ENCODE assay signal across 33 mouse cellular contexts in the genomic region with DNA sequence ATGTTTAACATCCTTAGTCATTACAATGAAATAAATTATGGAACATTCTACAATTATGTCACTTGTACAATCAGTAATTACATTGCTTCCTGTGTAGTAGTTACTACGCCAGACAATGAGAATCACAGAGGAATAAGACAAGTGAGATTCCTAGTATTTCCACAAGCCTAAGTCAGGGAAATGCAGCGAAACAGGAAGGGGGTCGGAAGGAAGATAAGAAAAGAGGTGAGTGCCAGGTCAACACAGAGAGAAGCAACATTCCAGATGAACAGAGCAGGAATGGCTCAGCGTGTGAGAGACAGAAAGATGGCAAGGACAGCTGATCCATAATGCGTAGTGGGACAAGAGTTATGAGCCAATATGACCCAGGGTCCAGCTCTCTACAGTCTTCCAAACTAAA. TPM values are rescaled to one million over a fixed set of nuclear protein-coding genes. Genes with fewer than 3 reads are reported as not detected.
DNase-seq lines count a peak whose midpoint lies in the region; ATAC-seq and TF ChIP-seq lines count a peak whose summit lies in the region.
"Had no signal": no experiment of that assay in that cellular context is flagged by ENCODE, and none has a peak within 500 bp of the region (broad histone marks: within the 10 kb centered on the region; RNA-seq: fewer than 3 reads in every experiment).

No protein-coding gene starts in this region.

- TF ChIP-seq EP300 in lung, postnatal 0 days (IDR thresholded peaks at IDR 0.05): no peak

- no peak for TF ChIP-seq CTCF in lung, postnatal 0 days (IDR thresholded peaks at IDR 0.05)

- 44% methylated on average over 5 of the region's 5 CpGs for WGBS in heart, embryonic 10.5 days
- 30% methylated on average over 5 of the region's 5 CpGs for WGBS in heart, embryonic 15.5 days
- 51% methylated on average over 5 of the region's 5 CpGs for WGBS in lung, postnatal 0 days

- H3K27ac ChIP-seq in heart, embryonic 10.5 days: no peak overlapping the region
- peak overlapping the region; percentile 28; the same call in 1 of the 2 replicates for H3K27ac ChIP-seq in heart, embryonic 15.5 days
- no peak overlapping the region for H3K27ac ChIP-seq in lung, postnatal 0 days (ENCODE audit: low read length)
- H3K27ac ChIP-seq: forebrain, embryonic 12.5 days; hindbrain, embryonic 12.5 days; hindbrain, postnatal 0 days; intestine, embryonic 15.5 days; limb, embryonic 10.5 days; limb, embryonic 15.5 days; midbrain, embryonic 12.5 days had no signal

- no peak overlapping the region for H3K4me3 ChIP-seq in heart, embryonic 10.5 days
- H3K4me3 ChIP-seq in heart, embryonic 15.5 days: no peak overlapping the region
- H3K4me3 ChIP-seq in lung, postnatal 0 days (ENCODE audit: low read depth, low read length): no peak overlapping the region
- H3K4me3 ChIP-seq: erythroblast, embryonic 14.5 days; forebrain, embryonic 12.5 days; hindbrain, embryonic 12.5 days; intestine, embryonic 15.5 days; limb, embryonic 10.5 days; limb, embryonic 15.5 days; megakaryocyte, embryonic 14.5 days; midbrain, embryonic 12.5 days; myocyte; neural tube, embryonic 12.5 days had no signal

- peaks cover 94% of the 10 kb centered on the region for H3K36me3 ChIP-seq in heart, embryonic 10.5 days
- peaks cover 87% of the 10 kb centered on the region for H3K36me3 ChIP-seq in heart, embryonic 15.5 days
- H3K36me3 ChIP-seq in lung, postnatal 0 days (ENCODE audit: insufficient read depth, low read length): peaks cover 53% of the 10 kb centered on the region

- H3K4me1 ChIP-seq in heart, embryonic 10.5 days: no peaks in the 10 kb centered on the region
- 0 out of 2 replicates have a peak, but pooled peaks cover 9% of the 10 kb centered on the region for H3K4me1 ChIP-seq in heart, embryonic 15.5 days (replicated peaks)
- no peaks in the 10 kb centered on the region for H3K4me1 ChIP-seq in lung, postnatal 0 days (ENCODE audit: insufficient read depth, low read depth, low read length)
- H3K4me1 ChIP-seq: forebrain, embryonic 12.5 days; hindbrain, embryonic 12.5 days; intestine, embryonic 15.5 days; limb, embryonic 10.5 days; limb, embryonic 15.5 days; midbrain, embryonic 12.5 days; neural tube, embryonic 12.5 days had no signal

- ATAC-seq in heart, embryonic 15.5 days (replicated peaks; ENCODE audit: insufficient number of reproducible peaks, insufficient read depth, low FRiP score, low read depth): no peak
- peak; percentile 23 for ATAC-seq in lung, postnatal 0 days
- ATAC-seq: activated CD4-positive, CD25-positive, alpha-beta regulatory T cell, adult 4 months; forebrain, postnatal 0 days; hindbrain, postnatal 0 days; intestine, embryonic 15.5 days had no signal

- H3K27me3 ChIP-seq in heart, embryonic 10.5 days (ENCODE audit: insufficient read depth, poor library complexity, severe bottlenecking): no peaks in the 10 kb centered on the region
- no peaks in the 10 kb centered on the region for H3K27me3 ChIP-seq in heart, embryonic 15.5 days
- no peaks in the 10 kb centered on the region for H3K27me3 ChIP-seq in lung, postnatal 0 days (replicated peaks; ENCODE audit: insufficient read depth, low read length)
- H3K27me3 ChIP-seq: CH12.LX; forebrain, embryonic 12.5 days; hindbrain, embryonic 12.5 days; intestine, embryonic 15.5 days; limb, embryonic 15.5 days; megakaryocyte, embryonic 14.5 days; midbrain, embryonic 12.5 days; neural tube, embryonic 12.5 days had no signal

- H3K9me3 ChIP-seq in heart, embryonic 10.5 days: no peaks in the 10 kb centered on the region
- H3K9me3 ChIP-seq in heart, embryonic 15.5 days (replicated peaks): no peaks in the 10 kb centered on the region
- H3K9me3 ChIP-seq in lung, postnatal 0 days (ENCODE audit: low read length): no peaks in the 10 kb centered on the region
- H3K9me3 ChIP-seq: forebrain, embryonic 12.5 days; hindbrain, embryonic 12.5 days; intestine, embryonic 15.5 days; limb, embryonic 10.5 days; limb, embryonic 15.5 days; megakaryocyte, embryonic 14.5 days; midbrain, embryonic 12.5 days; neural tube, embryonic 12.5 days had no signal

- H3K9ac ChIP-seq in heart, embryonic 15.5 days: no peak overlapping the region
- H3K9ac ChIP-seq in lung, postnatal 0 days (replicated peaks; ENCODE audit: low read depth): no peak overlapping the region
- H3K9ac ChIP-seq: forebrain, embryonic 12.5 days; forebrain, postnatal 0 days; hindbrain, embryonic 12.5 days; intestine, embryonic 15.5 days; limb, embryonic 15.5 days; midbrain, embryonic 12.5 days; neural tube, embryonic 12.5 days had no signal

- no peak overlapping the region for H3K4me2 ChIP-seq in heart, embryonic 15.5 days
- no peak overlapping the region for H3K4me2 ChIP-seq in lung, postnatal 0 days (replicated peaks; ENCODE audit: low read depth, low read length)
- H3K4me2 ChIP-seq: forebrain, embryonic 12.5 days; hindbrain, embryonic 12.5 days; intestine, embryonic 15.5 days; limb, embryonic 15.5 days; midbrain, embryonic 12.5 days; neural tube, embryonic 12.5 days had no signal

- peak; percentile 90 for DNase-seq in heart, adult 11 months
- no peak for DNase-seq in heart, embryonic 10.5 days (ENCODE audit: low spot score)
- no peak for DNase-seq in heart, adult 8-10 months (ENCODE audit: low spot score)
- DNase-seq in kidney, postnatal 14 days: peak; percentile 16
- DNase-seq in kidney, postnatal 36 days: no peak
- DNase-seq in lung, postnatal 0 days (ENCODE audit: low spot score): peak; percentile 13
- no peak for DNase-seq in lung, postnatal 36 days
- DNase-seq: adrenal gland, adult 2 months; adrenal gland, postnatal 36 days; cerebellum, adult 2 months; cerebellum, postnatal 14 days; forebrain, postnatal 0 days; heart, postnatal 36 days; layer of hippocampus, adult 9-11 months; lung, adult 2 months; lung, postnatal 4 days; right cerebral cortex, adult 18-20 months; spleen, adult 18-20 months; thymus, postnatal 14 days had no signal

RNA-seq across cellular contexts. Expression of gene Chd2, which starts 52.4 kb away (rescaled TPM):
- 43.6 and 46.0 TPM in 2 replicates for polyA plus RNA-seq in heart, embryonic 10.5 days (2016; fragmentation: Nextera tagmentation; extraction: Ambion mirVana)
- polyA plus RNA-seq in heart, embryonic 15.5 days (2015; fragmentation: Nextera tagmentation; extraction: Ambion mirVana): 41.2 and 42.9 TPM in 2 replicates
- 10 to 100 TPM; 37.2 to 45.8 (median 39.8) TPM for total RNA-seq in heart, adult 8-10 months (2022)
- polyA plus RNA-seq in lung, postnatal 0 days (2015; fragmentation: Nextera tagmentation; extraction: Ambion mirVana): 38.0 and 39.9 TPM in 2 replicates

Comparison
In these comparisons a context has a peak if more than half of its experiments do, and no peak if none do; other contexts are left out.
1. DNase-seq: peak in heart, adult 11 months (single experiment), kidney, postnatal 14 days (single experiment) and lung, postnatal 0 days (single experiment); none in heart, embryonic 10.5 days (single experiment), heart, adult 8-10 months (single experiment), kidney, postnatal 36 days (0 of 2) and lung, postnatal 36 days (single experiment).